Mouse (Mus musculus): ENCODE results near the gene 4932438A13Rik. TPM values are rescaled to one million over a fixed set of nuclear protein-coding genes. Genes with fewer than 3 reads are reported as not detected.

Gene 4932438A13Rik
- polyA plus RNA-seq, 1 experiment: 38.2 TPM

GRCm38 (mm10) chr3:36943706-36944105, 80.8 kb downstream of the 4932438A13Rik start:
- Histone ChIP-seq H3K27ac (ENCODE audit: insufficient read depth, low read length) (peak overlapping the region; percentile 67), H3K4me3 (ENCODE audit: low read depth, low read length) (no peak overlapping the region), H3K9me3 (replicated peaks; ENCODE audit: control insufficient read depth, insufficient read depth, low read length, poor library complexity, severe bottlenecking) (no peaks in the 10 kb centered on the region), H3K4me1 (ENCODE audit: control insufficient read depth, insufficient read depth, low read length) (peaks cover 2% of the 10 kb centered on the region), H3K27me3 (ENCODE audit: control insufficient read depth, insufficient read depth, low read length, poor library complexity, severe bottlenecking) (no peaks in the 10 kb centered on the region), H3K9ac (ENCODE audit: low read depth, poor library complexity, severe bottlenecking) (no peak overlapping the region), H3K36me3 (ENCODE audit: control insufficient read depth, insufficient read depth, low read length, poor library complexity, severe bottlenecking) (peaks cover 8% of the 10 kb centered on the region)
- TF ChIP-seq POLR2A (IDR thresholded peaks at IDR 0.05; ENCODE audit: insufficient read depth, low read length) (no peak), EP300 (IDR thresholded peaks at IDR 0.05; ENCODE audit: insufficient read depth, low read depth, low read length) (no peak), CTCF (IDR thresholded peaks at IDR 0.05; ENCODE audit: low read depth, low read length) (no peak)

- H3K27me3 ChIP-seq (ENCODE audit: control insufficient read depth, insufficient read depth, low read length, poor library complexity, severe bottlenecking): no peaks in the 10 kb centered on the region
- TF ChIP-seq CTCF (IDR thresholded peaks at IDR 0.05; ENCODE audit: low read depth, low read length) (no peak), POLR2A (IDR thresholded peaks at IDR 0.05; ENCODE audit: insufficient read depth, low read length) (no peak), EP300 (IDR thresholded peaks at IDR 0.05; ENCODE audit: insufficient read depth, low read depth, low read length) (no peak)
- H3K27ac ChIP-seq (ENCODE audit: insufficient read depth, low read length): no peak overlapping the region
- no peaks in the 10 kb centered on the region for H3K4me1 ChIP-seq (ENCODE audit: control insufficient read depth, insufficient read depth, low read length)
- no peaks in the 10 kb centered on the region for H3K9me3 ChIP-seq (replicated peaks; ENCODE audit: control insufficient read depth, insufficient read depth, low read length, poor library complexity, severe bottlenecking)
- no peak overlapping the region for H3K9ac ChIP-seq (ENCODE audit: low read depth, poor library complexity, severe bottlenecking)
- H3K4me3 ChIP-seq (ENCODE audit: low read depth, low read length): no peak overlapping the region
- H3K36me3 ChIP-seq (ENCODE audit: control insufficient read depth, insufficient read depth, low read length, poor library complexity, severe bottlenecking): no peaks in the 10 kb centered on the region; the same call in 1 of the 2 replicates
Measured at GRCm38 (mm10) chr3:37037979-37038378, 175.1 kb downstream of the 4932438A13Rik start.

GRCm38 (mm10) chr3:37039811-37040210, 176.9 kb downstream of the 4932438A13Rik start:
- H3K4me3 ChIP-seq (ENCODE audit: low read depth, low read length): no peak overlapping the region
- no peaks in the 10 kb centered on the region for H3K4me1 ChIP-seq (ENCODE audit: control insufficient read depth, insufficient read depth, low read length)
- no peak overlapping the region for H3K9ac ChIP-seq (ENCODE audit: low read depth, poor library complexity, severe bottlenecking)
- no peaks in the 10 kb centered on the region for H3K27me3 ChIP-seq (ENCODE audit: control insufficient read depth, insufficient read depth, low read length, poor library complexity, severe bottlenecking)
- TF ChIP-seq EP300 (IDR thresholded peaks at IDR 0.05; ENCODE audit: insufficient read depth, low read depth, low read length) (no peak), POLR2A (IDR thresholded peaks at IDR 0.05; ENCODE audit: insufficient read depth, low read length) (no peak), CTCF (IDR thresholded peaks at IDR 0.05; ENCODE audit: low read depth, low read length) (no peak)
- H3K36me3 ChIP-seq (ENCODE audit: control insufficient read depth, insufficient read depth, low read length, poor library complexity, severe bottlenecking): no peaks in the 10 kb centered on the region; the same call in 1 of the 2 replicates
- no peak overlapping the region for H3K27ac ChIP-seq (ENCODE audit: insufficient read depth, low read length)
- H3K9me3 ChIP-seq (replicated peaks; ENCODE audit: control insufficient read depth, insufficient read depth, low read length, poor library complexity, severe bottlenecking): no peaks in the 10 kb centered on the region

GRCm38 (mm10) chr3:37051491-37051890, 188.6 kb downstream of the 4932438A13Rik start:
- Histone ChIP-seq H3K27me3 (ENCODE audit: control insufficient read depth, insufficient read depth, low read length, poor library complexity, severe bottlenecking) (no peaks in the 10 kb centered on the region), H3K9ac (ENCODE audit: low read depth, poor library complexity, severe bottlenecking) (no peak overlapping the region), H3K27ac (ENCODE audit: insufficient read depth, low read length) (no peak overlapping the region), H3K4me3 (ENCODE audit: low read depth, low read length) (no peak overlapping the region), H3K36me3 (ENCODE audit: control insufficient read depth, insufficient read depth, low read length, poor library complexity, severe bottlenecking) (no peaks in the 10 kb centered on the region), H3K4me1 (ENCODE audit: control insufficient read depth, insufficient read depth, low read length) (no peaks in the 10 kb centered on the region), H3K9me3 (replicated peaks; ENCODE audit: control insufficient read depth, insufficient read depth, low read length, poor library complexity, severe bottlenecking) (no peaks in the 10 kb centered on the region)
- TF ChIP-seq CTCF (IDR thresholded peaks at IDR 0.05; ENCODE audit: low read depth, low read length) (no peak), EP300 (IDR thresholded peaks at IDR 0.05; ENCODE audit: insufficient read depth, low read depth, low read length) (no peak), POLR2A (IDR thresholded peaks at IDR 0.05; ENCODE audit: insufficient read depth, low read length) (no peak)

GRCm38 (mm10) chr3:37063406-37063805, 200.5 kb downstream of the 4932438A13Rik start, which contains the start of gene Adad1:
TSS of gene Adad1 (plus strand) at chr3:37063527.
- peaks cover 6% of the 10 kb centered on the region for H3K9me3 ChIP-seq (replicated peaks; ENCODE audit: control insufficient read depth, insufficient read depth, low read length, poor library complexity, severe bottlenecking)
- no peaks in the 10 kb centered on the region for H3K4me1 ChIP-seq (ENCODE audit: control insufficient read depth, insufficient read depth, low read length)
- H3K27me3 ChIP-seq (ENCODE audit: control insufficient read depth, insufficient read depth, low read length, poor library complexity, severe bottlenecking): peaks cover 11% of the 10 kb centered on the region
- no peak within 1 kb of the TSS for H3K9ac ChIP-seq (ENCODE audit: low read depth, poor library complexity, severe bottlenecking)
- TF ChIP-seq EP300 (IDR thresholded peaks at IDR 0.05; ENCODE audit: insufficient read depth, low read depth, low read length) (no peak), POLR2A (IDR thresholded peaks at IDR 0.05; ENCODE audit: insufficient read depth, low read length) (no peak), CTCF (IDR thresholded peaks at IDR 0.05; ENCODE audit: low read depth, low read length) (no peak)
- H3K36me3 ChIP-seq (ENCODE audit: control insufficient read depth, insufficient read depth, low read length, poor library complexity, severe bottlenecking): no peaks in the 10 kb centered on the region
- H3K4me3 ChIP-seq (ENCODE audit: low read depth, low read length): peak within 1 kb of the TSS; percentile 32
- H3K27ac ChIP-seq (ENCODE audit: insufficient read depth, low read length): no peak within 1 kb of the TSS

GRCm38 (mm10) chr3:37073211-37073610, 210.3 kb downstream of the 4932438A13Rik start:
- H3K9me3 ChIP-seq (replicated peaks; ENCODE audit: control insufficient read depth, insufficient read depth, low read length, poor library complexity, severe bottlenecking): no peaks in the 10 kb centered on the region
- H3K4me1 ChIP-seq (ENCODE audit: control insufficient read depth, insufficient read depth, low read length): no peaks in the 10 kb centered on the region
- no peak overlapping the region for H3K9ac ChIP-seq (ENCODE audit: low read depth, poor library complexity, severe bottlenecking)
- no peaks in the 10 kb centered on the region for H3K36me3 ChIP-seq (ENCODE audit: control insufficient read depth, insufficient read depth, low read length, poor library complexity, severe bottlenecking)
- no peak overlapping the region for H3K27ac ChIP-seq (ENCODE audit: insufficient read depth, low read length)
- no peak overlapping the region for H3K4me3 ChIP-seq (ENCODE audit: low read depth, low read length)
- no peaks in the 10 kb centered on the region for H3K27me3 ChIP-seq (ENCODE audit: control insufficient read depth, insufficient read depth, low read length, poor library complexity, severe bottlenecking)
- TF ChIP-seq EP300 (IDR thresholded peaks at IDR 0.05; ENCODE audit: insufficient read depth, low read depth, low read length) (no peak), CTCF (IDR thresholded peaks at IDR 0.05; ENCODE audit: low read depth, low read length) (peak; percentile 59)

Data from ES-Bruce4 (cell line).